Mouse (Mus musculus) left cerebral cortex, postnatal 10 days (tissue): ENCODE measurements at regions not wholly inside any gene's neighbourhood (a gene's known extent, or its start where the extent isn't known, plus 50 kb on each side); places are given as distances from the start of the nearest gene placed in this dataset.

Experiments
- DNase-seq, 2 experiments: peaks; one replicate each; pipeline ENCODE4 v3.0.0; 2021 to 2022; ENCODE audit warnings: low spot score in 2 of 2, mixed read lengths in 1 of 2; ENCODE audit errors: extremely low spot score in 1 of 2
- intact Hi-C: fragments of 180-260 bp; cut with DNase I; formaldehyde crosslinking; loops from one replicate; pipeline ENCODE4 v1.15.1; 2025

GRCm38 (mm10) chr11:112880736-112881135, 98.7 kb downstream of the Sox9 start:
- DNase-seq: no peak
- intact Hi-C loops: no loop called here

GRCm38 (mm10) chr11:112885336-112885940, 103.4 kb downstream of the Sox9 start:
- intact Hi-C loops: no loop called here
- DNase-seq: no peak

- DNase-seq: no peak
- intact Hi-C loops: no loop called here
Measured at GRCm38 (mm10) chr11:112886139-112886538, 104.1 kb downstream of the Sox9 start.

- intact Hi-C loops: no loop called here
Measured at GRCm38 (mm10) chr11:112889760-112890159, 107.7 kb downstream of the Sox9 start.

GRCm38 (mm10) chr11:112897597-112897996, 115.6 kb downstream of the Sox9 start:
- intact Hi-C loops: no loop called here

More at GRCm38 (mm10) chr11:112889760-112890159, 107.7 kb downstream of the Sox9 start:
- DNase-seq: no peak

GRCm38 (mm10) chr11:112902618-112903017, 120.6 kb downstream of the Sox9 start:
- intact Hi-C loops: no loop called here
- peak in 1 of 2 experiments; percentile 30 for DNase-seq

More at GRCm38 (mm10) chr11:112897597-112897996, 115.6 kb downstream of the Sox9 start:
- no peak for DNase-seq

GRCm38 (mm10) chr11:112910309-112910708, 128.3 kb downstream of the Sox9 start:
- intact Hi-C loops: no loop called here
- no peak for DNase-seq

- no peak for DNase-seq
- intact Hi-C loops: no loop called here
Measured at GRCm38 (mm10) chr11:112912875-112913274, 130.9 kb downstream of the Sox9 start.

- intact Hi-C loops: no loop called here
- no peak for DNase-seq
Measured at GRCm38 (mm10) chr11:112916923-112917322, 134.9 kb downstream of the Sox9 start.

- no peak for DNase-seq
- intact Hi-C loops: no loop called here
Measured at GRCm38 (mm10) chr11:112920131-112920530, 138.1 kb downstream of the Sox9 start.

- intact Hi-C loops: no loop called here
- no peak for DNase-seq
Measured at GRCm38 (mm10) chr11:112924577-112924976, 142.6 kb downstream of the Sox9 start.

- no peak for DNase-seq
Measured at GRCm38 (mm10) chr11:112925140-112925539, 143.1 kb downstream of the Sox9 start.

GRCm38 (mm10) chr11:112926330-112927025, 144.5 kb downstream of the Sox9 start:
- intact Hi-C loops: no loop called here
- peak; percentile 9 to 27 for DNase-seq

More at GRCm38 (mm10) chr11:112925140-112925539, 143.1 kb downstream of the Sox9 start:
- intact Hi-C loops: no loop called here

- intact Hi-C loops: no loop called here
- no peak for DNase-seq
Measured at GRCm38 (mm10) chr11:112930186-112930808, 148.3 kb downstream of the Sox9 start.

- intact Hi-C loops: no loop called here
- DNase-seq: no peak
Measured at GRCm38 (mm10) chr11:112938035-112938434, 156.0 kb downstream of the Sox9 start.

- DNase-seq: no peak
- intact Hi-C loops: no loop called here
Measured at GRCm38 (mm10) chr11:112951421-112951820, 169.4 kb downstream of the Sox9 start.

GRCm38 (mm10) chr11:112952356-112952755, 170.3 kb downstream of the Sox9 start:
- intact Hi-C loops: no loop called here
- no peak for DNase-seq

- intact Hi-C loops: no loop called here
- DNase-seq: peak in 1 of 2 experiments; percentile 40
Measured at GRCm38 (mm10) chr11:112953491-112953890, 171.5 kb downstream of the Sox9 start.

- DNase-seq: no peak
- intact Hi-C loops: no loop called here
Measured at GRCm38 (mm10) chr11:112956748-112957440, 174.9 kb downstream of the Sox9 start.
